Mouse (Mus musculus): ENCODE results near the gene Kcna1. TPM values are rescaled to one million over a fixed set of nuclear protein-coding genes. Genes with fewer than 3 reads are reported as not detected.

Kcna1 gene
- total RNA-seq, 2 experiments from 2014 or later, result 107 to 124 TPM

GRCm38 (mm10) chr6:126599201-126599995 is 46.8 kb downstream of the Kcna1 start:
- DNase-seq (ENCODE audit: low spot score in 2 of 2), result peak in 1 of 2 experiments; percentile 45

DNA sequence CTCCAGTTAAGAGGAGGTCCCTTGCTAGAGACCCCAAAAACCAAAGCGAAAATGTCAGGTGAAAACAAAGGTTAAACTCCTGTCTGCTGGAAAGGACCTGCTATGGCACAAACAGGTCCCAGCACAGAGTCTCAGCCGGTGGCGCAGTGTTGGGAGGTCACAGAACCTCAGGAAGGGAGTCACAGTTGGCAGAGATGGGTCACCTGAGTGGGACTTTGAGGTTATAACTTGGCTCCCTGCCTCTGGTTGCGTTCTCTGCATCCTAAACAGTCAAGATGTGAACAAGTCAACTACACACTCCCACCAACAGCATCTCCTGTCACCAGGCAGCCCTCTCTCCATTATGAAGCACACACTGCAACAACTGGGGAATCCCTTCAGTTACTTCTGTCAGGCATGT is 48.4 kb downstream of the Kcna1 start:
- no peak for DNase-seq (ENCODE audit: low spot score in 2 of 2)

GRCm38 (mm10) chr6:126595805-126596629 is 50.2 kb downstream of the Kcna1 start:
- DNase-seq (ENCODE audit: low spot score in 2 of 2), result peak in 1 of 2 experiments; percentile 25

GRCm38 (mm10) chr6:126595130-126595529 is 51.1 kb downstream of the Kcna1 start:
- DNase-seq (ENCODE audit: low spot score in 2 of 2), result no peak

DNA sequence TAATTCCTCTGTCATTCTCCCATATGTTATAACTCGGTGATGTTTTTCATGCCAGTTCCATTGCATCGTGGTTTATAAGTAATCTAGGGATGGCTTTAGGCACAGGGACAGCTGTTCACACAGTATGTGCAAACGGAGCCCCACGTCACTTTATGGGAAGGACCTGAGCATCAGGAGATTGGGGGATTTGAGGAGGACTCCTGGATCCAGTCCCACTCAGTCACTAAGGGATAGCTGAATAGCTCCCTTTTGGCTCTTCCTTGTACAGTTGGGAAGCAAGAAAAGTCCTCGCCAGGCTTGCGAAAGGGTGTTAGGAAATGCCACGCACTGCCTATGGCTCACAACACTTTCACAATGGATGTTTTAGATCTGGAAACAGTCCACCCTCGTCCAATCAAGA is 51.8 kb downstream of the Kcna1 start:
- DNase-seq (ENCODE audit: low spot score in 2 of 2), result no peak

DNA sequence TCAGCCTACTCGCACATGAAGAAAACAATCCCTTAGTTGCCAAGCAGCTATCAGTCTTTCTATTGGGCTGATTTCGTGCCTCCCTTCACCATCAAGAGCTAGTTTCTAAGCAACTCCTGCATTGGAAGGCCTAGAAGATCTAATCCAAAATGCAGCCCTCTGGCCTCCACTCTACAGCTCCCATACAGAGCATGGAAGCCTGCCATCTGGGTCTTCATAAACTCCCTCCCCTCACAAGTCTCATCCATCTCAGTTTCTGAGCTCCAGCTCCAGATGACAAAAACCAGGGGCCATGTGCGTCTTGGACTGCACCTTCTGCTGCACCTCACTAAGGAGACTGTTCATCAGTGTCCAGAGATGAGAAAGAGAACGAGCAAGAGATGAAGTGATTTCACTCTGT is 52.8 kb downstream of the Kcna1 start:
- no peak for DNase-seq (ENCODE audit: low spot score in 2 of 2)

Other genes with a start within 250 kb of the Kcna1 start
- gene Kcna5, start 111.0 kb downstream of the Kcna1 start, total RNA-seq (2021), result 1 to 10 TPM; 5.8 to 6.3 TPM
- 10 to 100 TPM; 63.3 to 65.8 TPM for gene Kcna6, start 94.3 kb upstream of the Kcna1 start, total RNA-seq (2021)
- 100 to 1,000 TPM; 151 to 164 TPM for gene Ndufa9, start 202.8 kb upstream of the Kcna1 start, total RNA-seq (2021)
- gene Akap3, start 206.7 kb upstream of the Kcna1 start, total RNA-seq (2021), result under 1 TPM; 0.19 to 0.26 TPM